Mouse (Mus musculus): ENCODE measurements at regions not wholly inside any gene's neighbourhood (a gene's known extent, or its start where the extent isn't known, plus 50 kb on each side); places are given as distances from the start of the nearest gene placed in this dataset.

DNA sequence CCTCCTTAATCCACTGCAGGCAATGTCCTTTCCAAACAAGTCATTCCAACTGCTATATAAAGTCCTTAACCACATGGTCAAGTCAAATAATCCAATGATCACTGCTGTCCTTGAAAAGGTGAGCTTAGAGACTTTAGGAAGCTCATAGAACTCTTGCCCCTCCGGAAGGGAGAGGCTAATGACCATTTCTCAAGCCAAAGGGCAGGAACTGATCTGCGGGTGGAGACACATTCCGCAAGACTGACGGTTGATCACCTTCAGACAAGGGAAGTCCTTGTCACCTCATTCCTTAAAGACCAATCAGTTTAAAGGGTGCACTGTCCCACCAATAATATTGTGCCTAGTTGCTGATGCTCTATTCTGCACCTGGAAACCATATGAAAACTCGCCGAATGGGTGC lies 96.4 kb upstream of the Id4 start:
- TF ChIP-seq CTCF (IDR thresholded peaks at IDR 0.05; ENCODE audit: low read depth) (no peak), EP300 (IDR thresholded peaks at IDR 0.05; ENCODE audit: low read depth) (no peak)

Measured in heart, postnatal 0 days (tissue).